Mouse (Mus musculus): ENCODE measurements around the gene Zfp598.

DNA sequence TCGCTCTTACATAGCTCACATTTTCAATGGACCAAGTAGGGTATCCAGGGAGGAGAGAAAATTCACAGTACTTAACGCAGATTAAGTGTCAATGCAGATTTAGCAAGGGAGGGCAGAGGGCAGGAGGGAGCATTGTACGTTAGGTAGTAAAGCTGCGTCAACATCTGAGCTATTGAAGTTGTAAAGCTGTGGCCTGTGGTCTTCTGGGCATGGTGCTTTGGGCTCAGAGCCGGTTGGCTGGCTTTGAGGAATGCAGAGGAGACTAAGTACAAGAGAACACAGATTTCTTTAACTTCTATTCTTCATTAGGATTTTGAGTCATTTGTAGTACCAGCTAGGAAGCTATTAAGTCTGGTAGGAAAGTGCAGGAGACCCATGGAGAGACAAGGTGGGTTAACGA lies 46.1 kb downstream of the Zfp598 start:
- TF ChIP-seq GATA1 (IDR thresholded peaks at IDR 0.05; ENCODE audit: borderline replicate concordance, low read length): no peak
- TF ChIP-seq FLI1 (IDR thresholded peaks at IDR 0.05; ENCODE audit: low read length): no peak
